Mouse (Mus musculus): ENCODE results near the gene Mllt11. TPM values are rescaled to one million over a fixed set of nuclear protein-coding genes. Genes with fewer than 3 reads are reported as not detected.

Mllt11 gene
- polyA plus RNA-seq, 1 experiment from 2014 or later, result 444 TPM

- Histone ChIP-seq H3K9me3 (replicated peaks; ENCODE audit: control insufficient read depth, low read length) (no peaks in the 10 kb centered on the region), H3K4me1 (ENCODE audit: control insufficient read depth, insufficient read depth, low read length) (peaks cover 7% of the 10 kb centered on the region; the same call in 1 of the 2 replicates), H3K36me3 (ENCODE audit: control insufficient read depth, insufficient read depth, low read length) (peaks cover 56% of the 10 kb centered on the region), H3K27me3 (replicated peaks; ENCODE audit: control insufficient read depth, insufficient read depth, low read length) (peaks cover 42% of the 10 kb centered on the region), H3K9ac (ENCODE audit: low read length) (peak overlapping the region; percentile 29; the same call in 1 of the 2 replicates), H3K27ac (ENCODE audit: low read depth, low read length) (no peak overlapping the region), H3K4me2 (ENCODE audit: low read length) (peak overlapping the region; percentile 42), H3K4me3 (ENCODE audit: low read depth, low read length) (peak overlapping the region; percentile 21)
- WGBS, result 3% methylated on average over 57 of the region's 58 CpGs
- ATAC-seq, result peak; percentile 40
- peak; percentile 16 for DNase-seq (ENCODE audit: low spot score)
Measured at GRCm38 (mm10) chr3:95173256-95173949, 58.6 kb downstream of the Mllt11 start.

GRCm38 (mm10) chr3:95172526-95173255 lies 59.3 kb downstream of the Mllt11 start:
- H3K27ac ChIP-seq (ENCODE audit: low read depth, low read length), result no peak overlapping the region
- DNase-seq (ENCODE audit: low spot score) (no peak), ATAC-seq (peak; percentile 16)
- H3K27me3 ChIP-seq (replicated peaks; ENCODE audit: control insufficient read depth, insufficient read depth, low read length), result peaks cover 42% of the 10 kb centered on the region
- H3K4me2 ChIP-seq (ENCODE audit: low read length), result no peak overlapping the region
- H3K4me3 ChIP-seq (ENCODE audit: low read depth, low read length), result no peak overlapping the region
- WGBS, result 15% methylated on average over 83 of the region's 84 CpGs
- H3K9ac ChIP-seq (ENCODE audit: low read length), result no peak overlapping the region; the same call in 1 of the 2 replicates
- H3K9me3 ChIP-seq (replicated peaks; ENCODE audit: control insufficient read depth, low read length), result no peaks in the 10 kb centered on the region
- H3K4me1 ChIP-seq (ENCODE audit: control insufficient read depth, insufficient read depth, low read length), result peaks cover 7% of the 10 kb centered on the region; the same call in 1 of the 2 replicates
- peaks cover 63% of the 10 kb centered on the region for H3K36me3 ChIP-seq (ENCODE audit: control insufficient read depth, insufficient read depth, low read length)

GRCm38 (mm10) chr3:95171105-95171504 lies 60.9 kb downstream of the Mllt11 start:
- Histone ChIP-seq H3K27ac (ENCODE audit: low read depth, low read length) (no peak overlapping the region), H3K4me2 (ENCODE audit: low read length) (no peak overlapping the region), H3K9ac (ENCODE audit: low read length) (no peak overlapping the region), H3K27me3 (replicated peaks; ENCODE audit: control insufficient read depth, insufficient read depth, low read length) (peaks cover 42% of the 10 kb centered on the region), H3K4me3 (ENCODE audit: low read depth, low read length) (no peak overlapping the region), H3K4me1 (ENCODE audit: control insufficient read depth, insufficient read depth, low read length) (peaks cover 7% of the 10 kb centered on the region; the same call in 1 of the 2 replicates), H3K9me3 (replicated peaks; ENCODE audit: control insufficient read depth, low read length) (no peaks in the 10 kb centered on the region), H3K36me3 (ENCODE audit: control insufficient read depth, insufficient read depth, low read length) (peaks cover 79% of the 10 kb centered on the region)
- DNase-seq (ENCODE audit: low spot score) (no peak), ATAC-seq (no peak)
- 91% methylated on average over 6 of the region's 6 CpGs for WGBS

GRCm38 (mm10) chr3:95169996-95170395 lies 62.0 kb downstream of the Mllt11 start:
- ATAC-seq (no peak), DNase-seq (ENCODE audit: low spot score) (no peak)
- Histone ChIP-seq H3K27me3 (replicated peaks; ENCODE audit: control insufficient read depth, insufficient read depth, low read length) (peaks cover 42% of the 10 kb centered on the region), H3K9me3 (replicated peaks; ENCODE audit: control insufficient read depth, low read length) (no peaks in the 10 kb centered on the region), H3K4me3 (ENCODE audit: low read depth, low read length) (no peak overlapping the region), H3K9ac (ENCODE audit: low read length) (no peak overlapping the region), H3K4me1 (ENCODE audit: control insufficient read depth, insufficient read depth, low read length) (peaks cover 7% of the 10 kb centered on the region; the same call in 1 of the 2 replicates), H3K4me2 (ENCODE audit: low read length) (no peak overlapping the region), H3K27ac (ENCODE audit: low read depth, low read length) (no peak overlapping the region), H3K36me3 (ENCODE audit: control insufficient read depth, insufficient read depth, low read length) (peaks cover 90% of the 10 kb centered on the region)
- 84% methylated on average over 10 of the region's 10 CpGs for WGBS

Other genes starting within 250 kb of the Mllt11 start
- 16.4 and 21.8 TPM in 2 replicates for gene Zfp687, start 216.7 kb downstream of the Mllt11 start, polyA plus RNA-seq (2014; fragmentation: Nextera tagmentation; extraction: Ambion mirVana)
- 293 and 334 TPM in 2 replicates for gene Psmd4, start 189.6 kb downstream of the Mllt11 start, polyA plus RNA-seq (2014; fragmentation: Nextera tagmentation; extraction: Ambion mirVana)
- gene Pip5k1a, start 125.2 kb downstream of the Mllt11 start, polyA plus RNA-seq (2014; fragmentation: Nextera tagmentation; extraction: Ambion mirVana), result 14.2 and 16.4 TPM in 2 replicates
- 225 and 235 TPM in 2 replicates for gene Vps72, start 121.1 kb downstream of the Mllt11 start, polyA plus RNA-seq (2014; fragmentation: Nextera tagmentation; extraction: Ambion mirVana)
- gene Tmod4, start 107.7 kb downstream of the Mllt11 start, polyA plus RNA-seq (2014; fragmentation: Nextera tagmentation; extraction: Ambion mirVana), result 0.55 and 0.83 TPM in 2 replicates
- gene Scnm1, start 98.2 kb downstream of the Mllt11 start, polyA plus RNA-seq (2014; fragmentation: Nextera tagmentation; extraction: Ambion mirVana), result 99.6 and 107 TPM in 2 replicates
- gene Lysmd1, start 98.1 kb downstream of the Mllt11 start, polyA plus RNA-seq (2014; fragmentation: Nextera tagmentation; extraction: Ambion mirVana), result 31.4 and 31.8 TPM in 2 replicates
- 2.6 and 2.9 TPM in 2 replicates for gene Tnfaip8l2, start 89.8 kb downstream of the Mllt11 start, polyA plus RNA-seq (2014; fragmentation: Nextera tagmentation; extraction: Ambion mirVana)
- gene Sema6c, start 71.7 kb downstream of the Mllt11 start, polyA plus RNA-seq (2014; fragmentation: Nextera tagmentation; extraction: Ambion mirVana), result 22.8 and 25.2 TPM in 2 replicates
- gene Gabpb2, start 14.3 kb downstream of the Mllt11 start, polyA plus RNA-seq (2014; fragmentation: Nextera tagmentation; extraction: Ambion mirVana), result 4.0 and 4.3 TPM in 2 replicates
- gene Cdc42se1, start 3.4 kb downstream of the Mllt11 start, polyA plus RNA-seq (2014; fragmentation: Nextera tagmentation; extraction: Ambion mirVana), result 99.4 and 99.7 TPM in 2 replicates
- 0.17 TPM in 1 of 2 replicates, not detected in the other for gene Gm128, start 9.4 kb upstream of the Mllt11 start, polyA plus RNA-seq (2014; fragmentation: Nextera tagmentation; extraction: Ambion mirVana)
- not detected in 2 replicates for gene Bnipl, start 19.0 kb upstream of the Mllt11 start, polyA plus RNA-seq (2014; fragmentation: Nextera tagmentation; extraction: Ambion mirVana)
- 48.6 and 50.7 TPM in 2 replicates for gene Mindy1, start 49.2 kb upstream of the Mllt11 start, polyA plus RNA-seq (2014; fragmentation: Nextera tagmentation; extraction: Ambion mirVana)
- 40.7 and 42.7 TPM in 2 replicates for gene Prune1, start 49.9 kb upstream of the Mllt11 start, polyA plus RNA-seq (2014; fragmentation: Nextera tagmentation; extraction: Ambion mirVana)
- 0.27 and 0.64 TPM in 2 replicates for gene Anxa9, start 75.0 kb upstream of the Mllt11 start, polyA plus RNA-seq (2014; fragmentation: Nextera tagmentation; extraction: Ambion mirVana)
- gene Cers2, start 82.6 kb upstream of the Mllt11 start, polyA plus RNA-seq (2014; fragmentation: Nextera tagmentation; extraction: Ambion mirVana), result 75.8 and 91.8 TPM in 2 replicates
- 42.2 and 48.9 TPM in 2 replicates for gene Setdb1, start 125.0 kb upstream of the Mllt11 start, polyA plus RNA-seq (2014; fragmentation: Nextera tagmentation; extraction: Ambion mirVana)
- not detected in 2 replicates for gene 4930558C23Rik, start 170.7 kb upstream of the Mllt11 start, polyA plus RNA-seq (2014; fragmentation: Nextera tagmentation; extraction: Ambion mirVana)
- gene Arnt, start 202.2 kb upstream of the Mllt11 start, polyA plus RNA-seq (2014; fragmentation: Nextera tagmentation; extraction: Ambion mirVana), result 9.0 and 12.5 TPM in 2 replicates